Mouse (Mus musculus) midbrain, embryonic 14.5 days (tissue): ENCODE data around the gene C1qtnf1. TPM values are rescaled to one million over a fixed set of nuclear protein-coding genes. Genes with fewer than 3 reads are reported as not detected.
A peak's percentile ranks its signal among the peaks of the same experiment; 100 is the strongest.
"Not testable (repeated sequence)": the region's sequence is repeated elsewhere in the genome, so short reads cannot be mapped to it uniquely, and the experiment has no call there.

Source experiments
- ATAC-seq: fragments of 200-750 bp; cut with Nextera tagmentation; 2 replicates; pipeline ENCODE4 v1.8.0; 2017; ENCODE audit warnings: moderate number of reproducible peaks, moderate library complexity; ENCODE audit not compliant: low FRiP score, low TSS enrichment
- DNase-seq: peaks from one replicate; pipeline ENCODE4 v3.0.0-alpha.2; 2015
- H3K27ac ChIP-seq: fragments of 300-500 bp; sonication (generic); replicated peaks from 2 replicates; pipeline ENCODE4 v1.5.1; 2014; ENCODE audit warnings: mild to moderate bottlenecking, low read depth, low read length, moderate library complexity
- H3K27me3 ChIP-seq: fragments of 300-500 bp; sonication (generic); 2 replicates; pipeline ENCODE4 v1.6.1; 2014; ENCODE audit warnings: low read length, control low read depth, mixed read lengths; ENCODE audit not compliant: control insufficient read depth, insufficient read depth
- H3K36me3 ChIP-seq: fragments of 300-500 bp; sonication (generic); 2 replicates; pipeline ENCODE4 v1.6.1; 2014; ENCODE audit warnings: low read length, control low read depth; ENCODE audit not compliant: control insufficient read depth, insufficient read depth
- H3K4me1 ChIP-seq: fragments of 300-500 bp; sonication (generic); 2 replicates; pipeline ENCODE4 v1.6.1; 2014; ENCODE audit warnings: mild to moderate bottlenecking, antibody characterized with exemption, low read length, control low read depth; ENCODE audit not compliant: control insufficient read depth, insufficient read depth
- H3K4me2 ChIP-seq: fragments of 300-500 bp; sonication (generic); 2 replicates; pipeline ENCODE4 v1.6.1; 2014; ENCODE audit warnings: mild to moderate bottlenecking, low read length, moderate library complexity
- H3K4me3 ChIP-seq: fragments of 300-500 bp; sonication (generic); replicated peaks from 2 replicates; pipeline ENCODE4 v1.5.1; 2014; ENCODE audit warnings: low read depth, low read length
- H3K9ac ChIP-seq: fragments of 300-500 bp; sonication (generic); replicated peaks from 2 replicates; pipeline ENCODE4 v1.6.1; 2014; ENCODE audit warnings: mild to moderate bottlenecking, low read length, moderate library complexity
- H3K9me3 ChIP-seq: fragments of 300-500 bp; sonication (generic); 2 replicates; pipeline ENCODE4 v1.6.1; 2016; ENCODE audit warnings: low read length, control low read depth, mixed read lengths; ENCODE audit not compliant: control insufficient read depth
- WGBS: fragments of 180-500 bp; shearing (Covaris S2); extraction: QIAGEN DNeasy Blood & Tissue Kit; methylation state at CpG from one replicate; pipeline ENCODE4 v1.1.7; 2014; 5-methylcytosine and 5-hydroxymethylcytosine counted together
- polyA plus RNA-seq: library from polyadenylated mRNA; unstranded; fragments of >200 nt; fragmentation: Nextera tagmentation; extraction: Ambion mirVana; gene quantifications from 2 replicates; pipeline ENCODE4 v1.2.1, GENCODE M21; 2014

Gene C1qtnf1
- polyA plus RNA-seq, result 1.4 and 3.8 TPM in 2 replicates

GRCm38 (mm10) chr11:118427986-118428385 is at the start of gene C1qtnf1:
TSS of gene C1qtnf1 (plus strand) at chr11:118428203.
- Histone ChIP-seq H3K27me3 (no peaks in the 10 kb centered on the region), H3K9me3 (no peaks in the 10 kb centered on the region), H3K9ac (no peak within 1 kb of the TSS; the same call in 1 of the 2 replicates), H3K4me3 (peak within 1 kb of the TSS; percentile 11), H3K4me2 (peak within 1 kb of the TSS; percentile 39), H3K36me3 (no peaks in the 10 kb centered on the region), H3K4me1 (peaks cover 22% of the 10 kb centered on the region), H3K27ac (no peak within 1 kb of the TSS; the same call in 1 of the 2 replicates)
- DNase-seq, result peak; percentile 63
- ATAC-seq, result no peak
- WGBS, result 3% methylated on average over 8 of the region's 8 CpGs

GRCm38 (mm10) chr11:118378656-118379055 is 49.3 kb upstream of the C1qtnf1 start:
- 83% methylated on average over 6 of the region's 6 CpGs for WGBS

GRCm38 (mm10) chr11:118379251-118380009 is 48.6 kb upstream of the C1qtnf1 start:
- Histone ChIP-seq H3K27me3 (no peaks in the 10 kb centered on the region), H3K4me1 (no peaks in the 10 kb centered on the region), H3K4me3 (no peak overlapping the region), H3K27ac (no peak overlapping the region), H3K9ac (no peak overlapping the region), H3K4me2 (no peak overlapping the region), H3K9me3 (no peaks in the 10 kb centered on the region), H3K36me3 (no peaks in the 10 kb centered on the region)
- 50% methylated on average over 11 of the region's 11 CpGs for WGBS
- no peak for ATAC-seq
- DNase-seq, result peak; percentile 85

More at GRCm38 (mm10) chr11:118378656-118379055, 49.3 kb upstream of the C1qtnf1 start:
- Histone ChIP-seq H3K4me2 (no peak overlapping the region), H3K4me3 (no peak overlapping the region), H3K9ac (no peak overlapping the region), H3K27ac (no peak overlapping the region), H3K9me3 (no peaks in the 10 kb centered on the region), H3K27me3 (no peaks in the 10 kb centered on the region), H3K36me3 (no peaks in the 10 kb centered on the region), H3K4me1 (no peaks in the 10 kb centered on the region)
- ATAC-seq (no peak), DNase-seq (no peak)

- WGBS, result 93% methylated on average over 13 of the region's 13 CpGs
- not testable (repeated sequence) for H3K4me1 ChIP-seq, H3K27me3 ChIP-seq, H3K27ac ChIP-seq, H3K4me3 ChIP-seq, H3K4me2 ChIP-seq, ATAC-seq, H3K9me3 ChIP-seq, DNase-seq, H3K36me3 ChIP-seq, H3K9ac ChIP-seq
Measured at GRCm38 (mm10) chr11:118387816-118388215, 40.2 kb upstream of the C1qtnf1 start.

GRCm38 (mm10) chr11:118393991-118394390 is 34.0 kb upstream of the C1qtnf1 start:
- Histone ChIP-seq H3K4me3 (no peak overlapping the region), H3K9me3 (no peaks in the 10 kb centered on the region), H3K9ac (no peak overlapping the region), H3K27me3 (no peaks in the 10 kb centered on the region), H3K36me3 (no peaks in the 10 kb centered on the region), H3K4me2 (no peak overlapping the region), H3K27ac (no peak overlapping the region), H3K4me1 (no peaks in the 10 kb centered on the region)
- DNase-seq (no peak), ATAC-seq (no peak)
- 82% methylated on average over 5 of the region's 5 CpGs for WGBS

- H3K36me3 ChIP-seq, result no peaks in the 10 kb centered on the region
- H3K27ac ChIP-seq, result no peak overlapping the region
- H3K9me3 ChIP-seq, result no peaks in the 10 kb centered on the region
- no peaks in the 10 kb centered on the region for H3K4me1 ChIP-seq
- no peak overlapping the region for H3K4me3 ChIP-seq
- H3K9ac ChIP-seq, result no peak overlapping the region
- ATAC-seq (no peak), DNase-seq (no peak)
- 52% methylated on average over 6 of the region's 6 CpGs for WGBS
- H3K27me3 ChIP-seq, result no peaks in the 10 kb centered on the region
- H3K4me2 ChIP-seq, result no peak overlapping the region
Measured at GRCm38 (mm10) chr11:118394538-118394937, 33.5 kb upstream of the C1qtnf1 start.

GRCm38 (mm10) chr11:118397806-118398530 is 30.0 kb upstream of the C1qtnf1 start:
- ATAC-seq (no peak), DNase-seq (no peak)
- no peak overlapping the region for H3K9ac ChIP-seq
- H3K4me2 ChIP-seq, result no peak overlapping the region
- no peaks in the 10 kb centered on the region for H3K27me3 ChIP-seq
- no peak overlapping the region for H3K4me3 ChIP-seq
- no peaks in the 10 kb centered on the region for H3K36me3 ChIP-seq
- no peak overlapping the region for H3K27ac ChIP-seq
- no peaks in the 10 kb centered on the region for H3K4me1 ChIP-seq
- H3K9me3 ChIP-seq, result no peaks in the 10 kb centered on the region
- WGBS, result 95% methylated on average over 26 of the region's 26 CpGs

- ATAC-seq, result no peak
- Histone ChIP-seq H3K27me3 (no peaks in the 10 kb centered on the region), H3K4me2 (no peak overlapping the region), H3K4me3 (no peak overlapping the region), H3K9me3 (no peaks in the 10 kb centered on the region), H3K9ac (no peak overlapping the region), H3K4me1 (no peaks in the 10 kb centered on the region), H3K36me3 (no peaks in the 10 kb centered on the region), H3K27ac (no peak overlapping the region)
- 84% methylated on average over 5 of the region's 5 CpGs for WGBS
- no peak for DNase-seq
Measured at GRCm38 (mm10) chr11:118399891-118400565, 28.0 kb upstream of the C1qtnf1 start.
